Comparison of ENCODE assay signal across 8 mouse cellular contexts in the genomic region with DNA sequence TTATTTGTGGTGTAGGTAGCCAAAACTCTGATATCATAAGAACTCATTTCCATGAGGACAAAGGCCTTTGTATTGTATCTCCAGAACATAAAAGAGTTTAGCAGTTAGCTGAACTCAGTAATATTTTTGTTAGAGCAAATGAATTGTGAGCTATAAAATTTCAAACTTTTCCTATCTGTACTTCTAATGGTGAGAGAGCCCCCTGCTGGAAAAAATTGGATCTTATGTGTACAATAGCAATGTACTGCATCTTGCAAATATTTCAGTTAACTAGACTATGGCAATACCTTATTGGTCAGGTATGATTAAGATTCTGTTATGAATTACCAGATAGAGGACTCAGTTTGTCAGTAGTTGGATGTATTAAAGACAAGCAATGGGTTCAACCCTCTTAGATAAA. TPM values are rescaled to one million over a fixed set of nuclear protein-coding genes. Genes with fewer than 3 reads are reported as not detected.
A peak's percentile ranks its signal among the peaks of the same experiment; 100 is the strongest.
DNase-seq lines count a peak whose midpoint lies in the region; ATAC-seq and TF ChIP-seq lines count a peak whose summit lies in the region.

No protein-coding gene starts in this region.

- H3K36me3 ChIP-seq in midbrain, postnatal 0 days (ENCODE audit: insufficient read depth, low read length) = no peaks in the 10 kb centered on the region
- no peaks in the 10 kb centered on the region for H3K36me3 ChIP-seq in midbrain, embryonic 13.5 days
- no peaks in the 10 kb centered on the region for H3K36me3 ChIP-seq in neural tube, embryonic 15.5 days

- no peak for ATAC-seq in midbrain, postnatal 0 days (ENCODE audit: low FRiP score)
- no peak for ATAC-seq in midbrain, embryonic 13.5 days
- peak; percentile 56 for ATAC-seq in neutrophil, adult 5-6 weeks (ENCODE audit: extremely low read depth, insufficient number of reproducible peaks, low FRiP score, poor library complexity, severe bottlenecking)
- ATAC-seq in neural tube, embryonic 15.5 days (ENCODE audit: low FRiP score) = no peak

- DNase-seq in gastrocnemius, adult 18-20 months (ENCODE audit: low spot score) = peak; percentile 57
- no peak for DNase-seq in gastrocnemius, adult 8-10 months (ENCODE audit: low spot score in 2 of 2)
- DNase-seq in midbrain, postnatal 0 days (ENCODE audit: low spot score) = peak; percentile 63
- DNase-seq in T-cell, adult 2 months (ENCODE audit: low spot score) = peak; percentile 11
- peak; percentile 63 for DNase-seq in kidney, postnatal 14 days

- H3K9me3 ChIP-seq in midbrain, postnatal 0 days (ENCODE audit: low read length) = no peaks in the 10 kb centered on the region
- H3K9me3 ChIP-seq in midbrain, embryonic 13.5 days = no peaks in the 10 kb centered on the region
- no peaks in the 10 kb centered on the region for H3K9me3 ChIP-seq in neural tube, embryonic 15.5 days (replicated peaks)

- TF ChIP-seq CTCF in midbrain, postnatal 0 days (IDR thresholded peaks at IDR 0.05) = peak; percentile 68

- no peak overlapping the region for H3K27ac ChIP-seq in midbrain, postnatal 0 days (ENCODE audit: low read depth, low read length)
- H3K27ac ChIP-seq in midbrain, embryonic 13.5 days = no peak overlapping the region
- no peak overlapping the region for H3K27ac ChIP-seq in neural tube, embryonic 15.5 days (replicated peaks)

- no peaks in the 10 kb centered on the region for H3K27me3 ChIP-seq in midbrain, postnatal 0 days (ENCODE audit: insufficient read depth, low read length)
- H3K27me3 ChIP-seq in midbrain, embryonic 13.5 days = no peaks in the 10 kb centered on the region
- H3K27me3 ChIP-seq in neural tube, embryonic 15.5 days (replicated peaks) = no peaks in the 10 kb centered on the region

- H3K4me1 ChIP-seq in midbrain, postnatal 0 days (ENCODE audit: insufficient read depth, low read length) = no peaks in the 10 kb centered on the region
- H3K4me1 ChIP-seq in midbrain, embryonic 13.5 days (replicated peaks) = no peaks in the 10 kb centered on the region
- no peaks in the 10 kb centered on the region for H3K4me1 ChIP-seq in neural tube, embryonic 15.5 days

- H3K4me3 ChIP-seq in midbrain, postnatal 0 days (ENCODE audit: low read depth, low read length) = no peak overlapping the region
- no peak overlapping the region for H3K4me3 ChIP-seq in midbrain, embryonic 13.5 days (replicated peaks)
- no peak overlapping the region for H3K4me3 ChIP-seq in neural tube, embryonic 15.5 days (replicated peaks)

- H3K4me2 ChIP-seq in midbrain, postnatal 0 days (ENCODE audit: low read depth, low read length, poor library complexity, severe bottlenecking) = no peak overlapping the region
- H3K4me2 ChIP-seq in midbrain, embryonic 13.5 days (replicated peaks) = no peak overlapping the region
- H3K4me2 ChIP-seq in neural tube, embryonic 15.5 days = no peak overlapping the region

- no peak overlapping the region for H3K9ac ChIP-seq in midbrain, postnatal 0 days (replicated peaks; ENCODE audit: low read length, poor library complexity, severe bottlenecking)
- H3K9ac ChIP-seq in midbrain, embryonic 13.5 days (replicated peaks) = no peak overlapping the region
- no peak overlapping the region for H3K9ac ChIP-seq in neural tube, embryonic 15.5 days (replicated peaks)

RNA-seq across cellular contexts. Expression of a gene that starts 28.1 kb away (rescaled TPM):
- 10 to 100 TPM; 21.3 to 23.6 TPM for total RNA-seq in gastrocnemius, adult 18-20 months (2021)
- total RNA-seq in gastrocnemius, adult 8-10 months (2022) = 10 to 100 TPM; 16.1 to 26.0 (median 18.3) TPM
- total RNA-seq in midbrain, postnatal 0 days (2014; rRNA removed) = 188 and 228 TPM in 2 replicates
- polyA plus RNA-seq in midbrain, postnatal 0 days (2015; fragmentation: Nextera tagmentation; extraction: Ambion mirVana) = 192 and 214 TPM in 2 replicates
- polyA plus RNA-seq in midbrain, embryonic 13.5 days (2015; fragmentation: Nextera tagmentation; extraction: Ambion mirVana) = 180 and 191 TPM in 2 replicates
- 175 and 193 TPM in 2 replicates for total RNA-seq in neutrophil, adult 5-6 weeks (2017)
- polyA plus RNA-seq in neural tube, embryonic 15.5 days (2015; fragmentation: Nextera tagmentation; extraction: Ambion mirVana) = 187 and 195 TPM in 2 replicates

Comparison
In these comparisons a context has a peak if more than half of its experiments do, and no peak if none do; other contexts are left out.
1. DNase-seq: peak in gastrocnemius, adult 18-20 months (single experiment), midbrain, postnatal 0 days (single experiment), T-cell, adult 2 months (single experiment) and kidney, postnatal 14 days (single experiment); none in gastrocnemius, adult 8-10 months (0 of 2).